Mouse (Mus musculus) G1E (cell line): ENCODE measurements around the gene Pex13. TPM values are rescaled to one million over a fixed set of nuclear protein-coding genes. Genes with fewer than 3 reads are reported as not detected.
"Not testable (repeated sequence)": the region's sequence is repeated elsewhere in the genome, so short reads cannot be mapped to it uniquely, and the experiment has no call there.

Experiments used
- ATAC-seq: 2 replicates; pipeline ENCODE4 v1.8.0; 2016; ENCODE audit warnings: mild to moderate bottlenecking; ENCODE audit not compliant: insufficient number of reproducible peaks, poor library complexity, low FRiP score, severe bottlenecking; ENCODE audit errors: extremely low read depth
- DNase-seq: peaks from one replicate; pipeline ENCODE4 v3.0.0; 2012; ENCODE audit warnings: low spot score
- H3K27me3 ChIP-seq: 2 replicates; pipeline ENCODE4 v1.6.1; 2012; ENCODE audit warnings: mild to moderate bottlenecking, low read length, inconsistent platforms; ENCODE audit not compliant: insufficient read depth
- H3K36me3 ChIP-seq: replicated peaks from 2 replicates; pipeline ENCODE3; 2012; ENCODE audit warnings: mild to moderate bottlenecking, inconsistent platforms
- H3K4me1 ChIP-seq: 2 replicates; pipeline ENCODE4 v1.6.1; 2012; ENCODE audit warnings: low read depth, low read length, inconsistent platforms, mixed read lengths; ENCODE audit not compliant: insufficient read depth
- H3K4me3 ChIP-seq: 2 replicates; pipeline ENCODE4 v1.5.1; 2012; ENCODE audit warnings: low read depth, mild to moderate bottlenecking, inconsistent platforms, low read length, moderate library complexity, mixed read lengths
- H3K9me3 ChIP-seq: replicated peaks from 2 replicates; pipeline ENCODE4 v1.6.1; 2012; ENCODE audit warnings: inconsistent platforms
- CTCF ChIP-seq: IDR thresholded peaks from 2 replicates; pipeline ENCODE4 v1.5.1; 2012; ENCODE audit warnings: low read depth, low read length, inconsistent platforms, mixed read lengths
- GATA1 ChIP-seq: IDR thresholded peaks from 2 replicates; pipeline ENCODE4 v1.6.1; 2012; ENCODE audit warnings: borderline replicate concordance, low read length, inconsistent platforms, mixed read lengths
- GATA2 ChIP-seq: IDR thresholded peaks from 2 replicates; pipeline ENCODE4 v1.6.1; 2012; ENCODE audit warnings: low read depth, low read length, inconsistent platforms, borderline replicate concordance
- POLR2AphosphoS5 ChIP-seq: IDR thresholded peaks from 2 replicates; pipeline ENCODE4 v1.6.1; 2012; ENCODE audit warnings: low read depth, low read length, inconsistent platforms; ENCODE audit not compliant: insufficient replicate concordance
- TAL1 ChIP-seq: conservative IDR thresholded peaks from 2 replicates; pipeline ENCODE4 v1.6.1; 2012; ENCODE audit warnings: low read depth, low read length, inconsistent platforms, mixed read lengths
- polyA plus RNA-seq: library from polyadenylated mRNA; stranded (reverse); fragments of >175 nt; gene quantifications from 2 replicates; pipeline ENCODE4 v1.2.3, GENCODE M21; 2012
- total RNA-seq, 2 experiments: library from RNA; stranded (forward) in 1 of 2; stranded (reverse) in 1 of 2; fragments of 200-1000 nt in 1 of 2; fragments of >200 nt in 1 of 2; fragmentation: Nextera tagmentation in 1 of 2; gene quantifications; 2 replicates each; pipeline ENCODE4 v1.2.3; 2014 to 2017

Pex13 gene
- total and polyA plus RNA-seq, 3 experiments = 16.7 to 26.7 (median 18.1) TPM

GRCm38 (mm10) chr11:23630664-23631063 lies 35.1 kb downstream of the Pex13 start:
- Histone ChIP-seq H3K36me3 (peaks cover 25% of the 10 kb centered on the region), H3K4me1 (peaks cover 14% of the 10 kb centered on the region), H3K27me3 (no peaks in the 10 kb centered on the region), H3K4me3 (no peak overlapping the region), H3K9me3 (no peaks in the 10 kb centered on the region)
- DNase-seq (no peak), ATAC-seq (no peak)
- TF ChIP-seq GATA2 (no peak), POLR2AphosphoS5 (no peak), GATA1 (no peak), TAL1 (no peak), CTCF (no peak)

GRCm38 (mm10) chr11:23618995-23619394 lies 46.8 kb downstream of the Pex13 start:
- ATAC-seq = no peak
- Histone ChIP-seq H3K9me3 (no peaks in the 10 kb centered on the region), H3K36me3 (peaks cover 34% of the 10 kb centered on the region), H3K4me3 (no peak overlapping the region), H3K4me1 (no peaks in the 10 kb centered on the region), H3K27me3 (no peaks in the 10 kb centered on the region)
- DNase-seq = no peak
- TF ChIP-seq TAL1 = no peak
- no peak for TF ChIP-seq CTCF
- TF ChIP-seq POLR2AphosphoS5 = no peak
- TF ChIP-seq GATA1 = no peak
- TF ChIP-seq GATA2 = no peak

GRCm38 (mm10) chr11:23614546-23614945 lies 51.2 kb downstream of the Pex13 start:
- DNase-seq (no peak), ATAC-seq (no peak)
- Histone ChIP-seq H3K27me3 (no peaks in the 10 kb centered on the region), H3K4me3 (no peak overlapping the region), H3K36me3 (peaks cover 36% of the 10 kb centered on the region), H3K9me3 (no peaks in the 10 kb centered on the region), H3K4me1 (no peaks in the 10 kb centered on the region)
- TF ChIP-seq GATA1 = no peak
- no peak for TF ChIP-seq TAL1
- no peak for TF ChIP-seq POLR2AphosphoS5
- TF ChIP-seq GATA2 = no peak
- no peak for TF ChIP-seq CTCF

- H3K9me3 ChIP-seq, H3K27me3 ChIP-seq, H3K4me1 ChIP-seq, H3K4me3 ChIP-seq, DNase-seq, ATAC-seq: not testable (repeated sequence)
- peaks cover 32% of the 10 kb centered on the region for H3K36me3 ChIP-seq
Measured at GRCm38 (mm10) chr11:23607291-23607690, 58.5 kb downstream of the Pex13 start.

Other genes starting within 250 kb of the Pex13 start
- 36.6 and 37.0 TPM in 2 replicates for gene Ahsa2, start 167.9 kb downstream of the Pex13 start, total RNA-seq (2014; fragmentation: Nextera tagmentation)
- 36.0 and 42.4 TPM in 2 replicates for gene Ahsa2, start 167.9 kb downstream of the Pex13 start, total RNA-seq (2017)
- 13.2 and 14.0 TPM in 2 replicates for gene Ahsa2, start 167.9 kb downstream of the Pex13 start, polyA plus RNA-seq
- not detected in 2 replicates for gene 1700093K21Rik, start 144.8 kb downstream of the Pex13 start, total RNA-seq (2014; fragmentation: Nextera tagmentation)
- not detected in 2 replicates for gene 1700093K21Rik, start 144.8 kb downstream of the Pex13 start, total RNA-seq (2017)
- not detected in 2 replicates for gene 1700093K21Rik, start 144.8 kb downstream of the Pex13 start, polyA plus RNA-seq
- 42.1 and 50.9 TPM in 2 replicates for gene 0610010F05Rik, start 32.3 kb downstream of the Pex13 start, total RNA-seq (2014; fragmentation: Nextera tagmentation)
- gene 0610010F05Rik, start 32.3 kb downstream of the Pex13 start, total RNA-seq (2017) = 36.5 and 43.9 TPM in 2 replicates
- 3.3 and 5.5 TPM in 2 replicates for gene 0610010F05Rik, start 32.3 kb downstream of the Pex13 start, polyA plus RNA-seq
- 50.6 and 54.6 TPM in 2 replicates for gene Pus10, start 285 bp downstream of the Pex13 start, total RNA-seq (2014; fragmentation: Nextera tagmentation)
- gene Pus10, start 285 bp downstream of the Pex13 start, total RNA-seq (2017) = 38.7 and 50.9 TPM in 2 replicates
- gene Pus10, start 285 bp downstream of the Pex13 start, polyA plus RNA-seq = 4.2 and 7.0 TPM in 2 replicates
- gene Rel, start 105.0 kb upstream of the Pex13 start, total RNA-seq (2014; fragmentation: Nextera tagmentation) = 18.0 and 20.5 TPM in 2 replicates
- gene Rel, start 105.0 kb upstream of the Pex13 start, total RNA-seq (2017) = 5.8 and 7.4 TPM in 2 replicates
- gene Rel, start 105.0 kb upstream of the Pex13 start, polyA plus RNA-seq = 0.52 and 0.60 TPM in 2 replicates
- gene Papolg, start 229.3 kb upstream of the Pex13 start, total RNA-seq (2014; fragmentation: Nextera tagmentation) = 49.4 and 51.7 TPM in 2 replicates
- gene Papolg, start 229.3 kb upstream of the Pex13 start, total RNA-seq (2017) = 25.2 and 29.4 TPM in 2 replicates
- gene Papolg, start 229.3 kb upstream of the Pex13 start, polyA plus RNA-seq = 0.81 and 1.3 TPM in 2 replicates